Mouse (Mus musculus) T-helper 17 cell (primary cell): ENCODE data around the gene Pdzd7.

ENCODE experiments used
- in situ Hi-C, 2 experiments: fragments of 300-600 bp; cut with MboI, MseI; formaldehyde crosslinking; loops; 1 replicate in 1 of 2; 2 replicates in 1 of 2; pipeline ENCODE4 v1.15.1; 2025; ENCODE audit warnings: high pct_unique_total_duplicates in 2 of 2

Gene Pdzd7

GRCm38 (mm10) chr19:45063565-45064292, 18.2 kb upstream of the Pdzd7 start:
- in situ Hi-C loops: no loop called here

- in situ Hi-C loops: no loop called here
These were observed 13.3 kb upstream of the Pdzd7 start for GRCm38 (mm10) chr19:45058841-45059240.

GRCm38 (mm10) chr19:45058113-45058839, 12.8 kb upstream of the Pdzd7 start:
- in situ Hi-C loops: no loop called here

- in situ Hi-C loops: no loop called here
These were observed 12.2 kb upstream of the Pdzd7 start for GRCm38 (mm10) chr19:45057724-45058112.

- in situ Hi-C loops: no loop called here
These were observed 11.6 kb upstream of the Pdzd7 start for GRCm38 (mm10) chr19:45056908-45057698.

GRCm38 (mm10) chr19:45056364-45056763, 10.8 kb upstream of the Pdzd7 start:
- in situ Hi-C loops: no loop called here

- in situ Hi-C loops: no loop called here
These were observed 9.6 kb upstream of the Pdzd7 start for GRCm38 (mm10) chr19:45054892-45055690.

GRCm38 (mm10) chr19:45053451-45053850, 7.9 kb upstream of the Pdzd7 start:
- in situ Hi-C loops: no loop called here

GRCm38 (mm10) chr19:45049523-45049922, 4.0 kb upstream of the Pdzd7 start:
- in situ Hi-C loops: no loop called here

- in situ Hi-C loops: no loop called here
These were observed 3.3 kb upstream of the Pdzd7 start for GRCm38 (mm10) chr19:45048644-45049365.

GRCm38 (mm10) chr19:45047935-45048643, 2.6 kb upstream of the Pdzd7 start:
- in situ Hi-C loops: no loop called here

- in situ Hi-C loops: no loop called here
These were observed 2.0 kb upstream of the Pdzd7 start, which contains the start of gene Sfxn3 for GRCm38 (mm10) chr19:45047417-45047934. Gene Sfxn3, plus strand, starts transcription at chr19:45047503.

GRCm38 (mm10) chr19:45046523-45047321, 1.2 kb upstream of the Pdzd7 start:
- in situ Hi-C loops: no loop called here

GRCm38 (mm10) chr19:45045236-45045635, 281 bp downstream of the Pdzd7 start:
- in situ Hi-C loops: no loop called here

GRCm38 (mm10) chr19:45044389-45044927, 1.1 kb downstream of the Pdzd7 start:
- in situ Hi-C loops: no loop called here

- in situ Hi-C loops: no loop called here
These were observed 5.3 kb downstream of the Pdzd7 start for GRCm38 (mm10) chr19:45040214-45040613.

GRCm38 (mm10) chr19:45038198-45038597, 7.3 kb downstream of the Pdzd7 start:
- in situ Hi-C loops: loop anchor here in 1 of 2 experiments (10.0 kb wide), 1 partner anchor 363 kb away; no protein-coding TSS in a partner anchor

GRCm38 (mm10) chr19:45036867-45037266, 8.7 kb downstream of the Pdzd7 start:
- in situ Hi-C loops: loop anchor here in 1 of 2 experiments (10.0 kb wide), 1 partner anchor 362 kb away; no protein-coding TSS in a partner anchor
